Mouse (Mus musculus) thymus, adult 2 months (tissue): Measurements from ENCODE around the gene Prtn3.

Experiments
- CTCF ChIP-seq: fragments of 200-500 bp; IDR thresholded peaks from 2 replicates; pipeline ENCODE4 v1.5.1; 2012; ENCODE audit warnings: mild to moderate bottlenecking, control low read depth, low read length, moderate library complexity, borderline replicate concordance; ENCODE audit not compliant: control insufficient read depth, poor library complexity, insufficient read depth; ENCODE audit errors: extremely low read depth
- POLR2A ChIP-seq: fragments of 200-500 bp; IDR thresholded peaks from 2 replicates; pipeline ENCODE4 v1.6.1; 2012; ENCODE audit warnings: mild to moderate bottlenecking, low read length, control low read depth, moderate library complexity; ENCODE audit not compliant: control insufficient read depth, poor library complexity, insufficient read depth; ENCODE audit errors: extremely low read depth

- no peak for TF ChIP-seq CTCF
- peak; percentile 50; the same call in 1 of the 2 replicates for TF ChIP-seq POLR2A
These were observed 34.2 kb downstream of the Prtn3 start, which contains the start of gene Med16 for GRCm38 (mm10) chr10:79908167-79909091.
